Mouse (Mus musculus) G1E (cell line): ENCODE measurements around the gene Fcmr.

ENCODE experiments used
- CTCF ChIP-seq: IDR thresholded peaks from 2 replicates; pipeline ENCODE4 v1.5.1; 2012; ENCODE audit warnings: low read depth, low read length, inconsistent platforms, mixed read lengths
- POLR2AphosphoS5 ChIP-seq: IDR thresholded peaks from 2 replicates; pipeline ENCODE4 v1.6.1; 2012; ENCODE audit warnings: low read depth, low read length, inconsistent platforms; ENCODE audit not compliant: insufficient replicate concordance
- TAL1 ChIP-seq: conservative IDR thresholded peaks from 2 replicates; pipeline ENCODE4 v1.6.1; 2012; ENCODE audit warnings: low read depth, low read length, inconsistent platforms, mixed read lengths

DNA sequence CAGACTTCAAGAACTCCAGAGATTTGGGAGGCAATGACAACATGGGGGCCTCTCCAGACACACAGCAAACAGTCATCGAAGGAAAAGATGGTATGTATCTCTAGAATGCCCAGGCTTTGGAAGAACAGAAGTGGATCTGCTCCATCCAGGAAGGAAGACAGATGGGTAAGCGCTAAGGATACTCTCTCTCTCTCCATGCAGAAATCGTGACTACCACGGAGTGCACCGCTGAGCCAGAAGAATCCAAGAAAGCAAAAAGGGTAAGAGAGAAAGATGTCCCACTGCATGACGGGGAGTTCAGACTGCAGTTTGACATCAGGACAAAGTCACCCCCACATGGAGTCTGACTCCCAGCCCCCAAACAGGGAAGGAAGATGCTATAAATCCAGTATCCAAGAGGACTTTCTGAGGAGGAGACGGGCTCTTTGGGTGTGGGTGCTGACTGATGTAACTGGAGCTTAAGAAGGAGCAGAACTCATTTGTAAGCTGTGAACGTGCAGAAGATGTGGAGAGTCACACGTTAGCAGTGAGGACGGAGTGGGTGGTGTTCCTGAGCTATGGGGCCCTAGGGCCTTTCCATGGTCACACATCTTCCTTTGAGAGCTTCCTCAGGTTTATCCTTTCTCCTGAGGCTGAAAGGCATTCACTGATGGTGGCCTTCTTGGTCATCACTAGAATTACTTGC lies 15.8 kb upstream of the Fcmr start:
- no peak for TF ChIP-seq CTCF
- TF ChIP-seq TAL1 = no peak
- TF ChIP-seq POLR2AphosphoS5 = no peak
